Mouse (Mus musculus) limb, embryonic 14.5 days (tissue): ENCODE measurements around the gene Nutf2. TPM values are rescaled to one million over a fixed set of nuclear protein-coding genes. Genes with fewer than 3 reads are reported as not detected.

Experiments
- ATAC-seq: fragments of 200-750 bp; cut with Nextera tagmentation; 2 replicates; pipeline ENCODE4 v1.8.0; 2017; ENCODE audit warnings: low read depth, moderate number of reproducible peaks, moderate TSS enrichment; ENCODE audit not compliant: low FRiP score
- DNase-seq: peaks from one replicate; pipeline ENCODE4 v3.0.0-alpha.2; 2015; ENCODE audit warnings: low spot score
- H3K27ac ChIP-seq: fragments of 300-500 bp; sonication (generic); replicated peaks from 2 replicates; pipeline ENCODE4 v1.5.1; 2014; ENCODE audit warnings: low read depth, mild to moderate bottlenecking, low read length, moderate library complexity, mixed read lengths
- H3K27me3 ChIP-seq: fragments of 300-500 bp; sonication (generic); 2 replicates; pipeline ENCODE4 v1.6.1; 2014; ENCODE audit warnings: low read length, mixed read lengths; ENCODE audit not compliant: control insufficient read depth, insufficient read depth
- H3K36me3 ChIP-seq: fragments of 300-500 bp; sonication (generic); 2 replicates; pipeline ENCODE4 v1.6.1; 2014; ENCODE audit warnings: mild to moderate bottlenecking, low read length, moderate library complexity, mixed read lengths; ENCODE audit not compliant: control insufficient read depth, insufficient read depth
- H3K4me1 ChIP-seq: fragments of 300-500 bp; sonication (generic); 2 replicates; pipeline ENCODE4 v1.6.1; 2014; ENCODE audit warnings: antibody characterized with exemption, low read length, mixed read lengths; ENCODE audit not compliant: control insufficient read depth, insufficient read depth
- H3K4me2 ChIP-seq: fragments of 300-500 bp; sonication (generic); replicated peaks from 2 replicates; pipeline ENCODE4 v1.6.1; 2014; ENCODE audit warnings: low read depth, mild to moderate bottlenecking, low read length, moderate library complexity; ENCODE audit not compliant: severe bottlenecking
- H3K4me3 ChIP-seq: fragments of 300-500 bp; sonication (generic); replicated peaks from 2 replicates; pipeline ENCODE4 v1.5.1; 2014; ENCODE audit warnings: low read length
- H3K9ac ChIP-seq: fragments of 300-500 bp; sonication (generic); 2 replicates; pipeline ENCODE4 v1.6.1; 2014; ENCODE audit warnings: mild to moderate bottlenecking, low read depth, low read length, moderate library complexity; ENCODE audit not compliant: severe bottlenecking
- H3K9me3 ChIP-seq: fragments of 300-500 bp; sonication (generic); 2 replicates; pipeline ENCODE4 v1.6.1; 2016; ENCODE audit warnings: low read length; ENCODE audit not compliant: control insufficient read depth
- POLR2A ChIP-seq: fragments of 200-500 bp; IDR thresholded peaks from 2 replicates; pipeline ENCODE4 v1.8.0; 2012; ENCODE audit warnings: inconsistent platforms, mild to moderate bottlenecking, moderate library complexity, borderline replicate concordance; ENCODE audit not compliant: insufficient read depth, insufficient read length; ENCODE audit errors: extremely low read depth
- WGBS: fragments of 180-500 bp; shearing (Covaris S2); extraction: QIAGEN DNeasy Blood & Tissue Kit; methylation state at CpG from one replicate; pipeline ENCODE4 v1.1.7; 2014; 5-methylcytosine and 5-hydroxymethylcytosine counted together
- polyA plus RNA-seq, 2 experiments: library from polyadenylated mRNA; depleted of rRNA in 1 of 2; stranded (reverse) in 1 of 2; unstranded in 1 of 2; fragments of >200 nt; fragmentation: Nextera tagmentation in 1 of 2; extraction: Ambion mirVana in 1 of 2; gene quantifications; 2 replicates each; pipeline versions ENCODE4 v1.2.1 to v1.2.3; 2012 to 2014

Nutf2 gene
- polyA plus RNA-seq, 2 experiments, result 249 to 271 TPM

DNA sequence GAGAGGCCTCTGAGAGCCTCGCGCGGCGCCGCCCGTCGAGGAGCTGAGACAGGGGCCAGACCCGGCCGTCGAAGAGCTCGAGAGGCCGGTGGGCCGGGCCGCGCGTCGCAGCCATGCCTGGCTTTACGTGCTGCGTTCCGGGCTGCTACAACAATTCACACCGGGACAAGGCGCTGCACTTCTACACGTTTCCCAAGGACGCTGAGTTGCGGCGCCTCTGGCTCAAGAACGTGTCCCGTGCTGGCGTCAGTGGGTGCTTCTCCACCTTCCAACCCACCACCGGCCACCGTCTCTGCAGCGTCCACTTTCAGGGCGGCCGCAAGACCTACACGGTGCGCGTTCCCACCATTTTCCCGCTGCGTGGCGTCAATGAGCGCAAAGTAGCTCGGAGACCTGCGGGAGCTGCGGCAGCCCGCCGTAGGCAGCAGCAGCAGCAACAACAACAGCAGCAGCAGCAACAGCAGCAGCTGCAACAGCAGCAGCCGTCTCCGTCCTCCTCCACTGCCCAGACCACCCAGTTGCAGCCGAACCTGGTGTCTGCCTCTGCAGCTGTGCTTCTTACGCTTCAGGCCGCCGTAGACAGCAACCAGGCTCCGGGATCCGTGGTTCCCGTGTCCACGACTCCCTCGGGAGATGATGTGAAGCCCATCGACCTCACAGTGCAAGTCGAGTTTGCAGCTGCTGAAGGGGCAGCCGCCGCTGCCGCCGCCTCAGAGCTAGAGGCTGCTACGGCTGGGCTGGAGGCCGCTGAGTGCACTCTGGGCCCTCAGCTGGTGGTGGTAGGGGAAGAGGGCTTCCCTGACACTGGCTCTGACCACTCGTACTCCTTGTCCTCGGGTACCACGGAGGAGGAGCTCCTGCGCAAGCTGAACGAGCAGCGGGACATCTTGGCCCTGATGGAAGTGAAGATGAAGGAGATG, 4.9 kb upstream of the Nutf2 start:
- ATAC-seq, result 0 out of 2 replicates have a peak, but pooled peaks have one; percentile 1

DNA sequence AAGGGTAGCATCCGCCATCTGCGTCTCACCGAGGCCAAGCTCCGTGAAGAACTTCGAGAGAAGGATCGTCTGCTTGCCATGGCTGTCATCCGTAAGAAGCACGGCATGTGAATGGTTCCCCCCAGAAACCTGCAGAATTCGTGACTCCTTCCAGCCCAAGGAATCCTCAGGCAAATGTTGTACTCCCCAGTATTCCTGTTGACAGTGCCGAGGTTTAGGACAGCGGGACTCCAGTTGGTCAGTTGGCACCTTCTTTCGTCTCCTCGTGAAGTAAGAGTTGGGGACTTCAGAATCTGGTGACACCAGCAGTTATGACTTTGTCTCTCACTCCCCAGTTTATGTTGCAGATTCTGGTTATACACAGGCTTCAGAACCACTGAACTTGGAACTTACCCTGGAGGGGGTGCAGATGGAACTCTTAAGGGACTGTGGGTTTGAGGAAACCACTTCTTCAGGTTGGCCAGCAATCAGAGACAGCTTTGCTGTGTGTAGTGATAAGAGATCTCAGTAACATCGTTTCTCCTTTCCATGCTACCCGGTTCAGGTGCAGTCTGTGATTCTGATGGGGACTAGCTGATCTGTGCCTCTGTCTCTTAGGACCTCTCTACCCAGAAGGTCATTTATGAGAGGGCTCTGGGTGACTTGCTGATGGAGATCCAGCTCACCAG, 4.1 kb upstream of the Nutf2 start:
- peak overlapping the region; percentile 96 for H3K4me2 ChIP-seq
- no peak for TF ChIP-seq POLR2A
- 0 out of 2 replicates have a peak, but pooled peaks cover 5% of the 10 kb centered on the region for H3K36me3 ChIP-seq
- H3K4me3 ChIP-seq, result peak overlapping the region; percentile 79
- peak overlapping the region; percentile 78 for H3K9ac ChIP-seq
- WGBS, result 22% methylated on average over 15 of the region's 15 CpGs
- H3K9me3 ChIP-seq, result no peaks in the 10 kb centered on the region
- no peaks in the 10 kb centered on the region for H3K27me3 ChIP-seq
- H3K4me1 ChIP-seq, result peaks cover 29% of the 10 kb centered on the region
- peak overlapping the region; percentile 85; the same call in 1 of the 2 replicates for H3K27ac ChIP-seq
- ATAC-seq (no peak), DNase-seq (no peak)

More for the DNA sequence above, 4.9 kb upstream of the Nutf2 start:
- H3K9ac ChIP-seq, result peak overlapping the region; percentile 78
- H3K9me3 ChIP-seq, result no peaks in the 10 kb centered on the region
- H3K36me3 ChIP-seq, result 0 out of 2 replicates have a peak, but pooled peaks cover 5% of the 10 kb centered on the region
- H3K27ac ChIP-seq, result peak overlapping the region; percentile 85
- H3K4me1 ChIP-seq, result peaks cover 32% of the 10 kb centered on the region
- WGBS, result under 1% methylated on average over 54 of the region's 71 CpGs
- peak overlapping the region; percentile 96 for H3K4me2 ChIP-seq
- 0 out of 2 replicates have a peak, but pooled peaks have one; percentile 2 for TF ChIP-seq POLR2A
- H3K27me3 ChIP-seq, result no peaks in the 10 kb centered on the region
- no peak for DNase-seq
- peak overlapping the region; percentile 79 for H3K4me3 ChIP-seq

DNA sequence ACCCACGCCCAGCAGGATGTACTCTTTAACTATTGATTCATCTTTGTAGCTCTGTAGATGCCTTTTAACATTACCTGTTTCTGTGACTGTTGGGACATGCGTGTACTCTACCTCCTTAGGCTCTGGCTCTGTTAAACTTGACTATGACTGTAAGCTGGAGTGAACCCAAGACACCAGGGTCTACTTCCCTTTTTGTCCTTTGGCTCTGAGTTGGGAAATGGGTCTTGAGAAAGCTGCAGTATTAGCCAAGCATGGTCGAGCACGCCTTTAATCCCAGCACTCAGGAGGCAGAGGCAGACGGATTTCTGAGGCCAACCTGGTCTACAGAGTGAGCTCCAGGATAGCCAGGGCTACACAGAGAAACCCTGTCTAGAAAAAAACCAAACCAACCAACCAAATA, 1.9 kb upstream of the Nutf2 start:
- DNase-seq (no peak), ATAC-seq (no peak)
- H3K4me2 ChIP-seq, result no peak overlapping the region

DNA sequence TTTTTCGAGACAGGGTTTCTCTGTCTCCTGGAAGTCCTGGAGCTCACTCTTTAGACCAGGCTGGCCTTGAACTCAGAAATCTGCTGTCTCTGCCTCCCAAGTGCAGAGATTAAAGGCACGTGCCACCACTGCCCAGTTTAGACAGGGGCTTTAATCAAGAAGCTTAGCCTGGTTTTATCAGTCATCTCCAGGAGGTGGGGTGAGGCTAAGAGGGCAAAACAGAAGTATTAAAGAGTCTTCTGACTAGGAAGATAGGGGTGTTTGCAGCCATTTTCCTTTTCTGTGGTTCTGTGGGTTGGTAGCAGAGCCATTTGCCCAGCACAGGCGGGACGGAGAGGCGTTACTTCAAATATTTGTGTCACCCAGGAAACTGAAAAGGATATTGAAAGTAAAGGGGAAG, 1.1 kb upstream of the Nutf2 start:
- whole genome bisulfite sequencing, result 78% methylated on average over 5 of the region's 5 CpGs
- H3K27ac ChIP-seq, result peak overlapping the region; percentile 84; the same call in 1 of the 2 replicates
- TF ChIP-seq POLR2A, result no peak
- DNase-seq (no peak), ATAC-seq (no peak)
- no peaks in the 10 kb centered on the region for H3K27me3 ChIP-seq
- H3K4me1 ChIP-seq, result peaks cover 38% of the 10 kb centered on the region
- H3K36me3 ChIP-seq, result peaks cover 12% of the 10 kb centered on the region; the same call in 1 of the 2 replicates
- H3K4me3 ChIP-seq, result no peak overlapping the region
- H3K9me3 ChIP-seq, result no peaks in the 10 kb centered on the region
- H3K4me2 ChIP-seq, result peak overlapping the region; percentile 53
- H3K9ac ChIP-seq, result no peak overlapping the region

More for the DNA sequence above, 1.9 kb upstream of the Nutf2 start:
- Histone ChIP-seq H3K4me1 (peaks cover 38% of the 10 kb centered on the region), H3K36me3 (0 out of 2 replicates have a peak, but pooled peaks cover 8% of the 10 kb centered on the region), H3K4me3 (no peak overlapping the region), H3K27me3 (no peaks in the 10 kb centered on the region), H3K9me3 (no peaks in the 10 kb centered on the region), H3K27ac (no peak overlapping the region), H3K9ac (no peak overlapping the region)
- no peak for TF ChIP-seq POLR2A
- WGBS, result 84% methylated on average over 5 of the region's 5 CpGs

DNA sequence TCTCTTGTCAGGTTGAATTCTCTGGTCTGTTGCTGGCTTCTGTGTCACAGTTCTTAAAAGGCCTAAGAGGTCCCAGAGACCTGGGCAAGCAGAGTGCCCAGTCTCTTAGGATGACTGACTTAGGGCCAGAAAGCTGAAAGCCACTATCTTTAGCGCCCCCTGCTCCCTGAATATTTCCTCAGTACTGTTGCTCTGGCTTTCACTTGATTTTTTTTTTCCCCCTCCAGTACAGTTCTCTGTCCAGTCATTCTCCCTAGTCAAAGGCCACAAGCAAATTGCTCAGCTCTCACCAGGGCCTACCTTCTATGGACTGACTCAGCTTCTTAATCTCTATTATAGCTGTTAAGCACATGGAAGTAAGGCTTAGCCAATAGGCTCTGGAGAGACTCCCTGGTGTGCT, 1.6 kb downstream of the Nutf2 start:
- peak; percentile 48 for DNase-seq
- 10% methylated on average over 1 of the region's 1 CpGs for WGBS

More for the DNA sequence above, 1.6 kb downstream of the Nutf2 start:
- peak overlapping the region; percentile 90 for H3K9ac ChIP-seq
- H3K4me1 ChIP-seq, result peaks cover 28% of the 10 kb centered on the region
- TF ChIP-seq POLR2A, result no peak
- H3K4me2 ChIP-seq, result peak overlapping the region; percentile 75
- H3K4me3 ChIP-seq, result peak overlapping the region; percentile 91
- H3K27me3 ChIP-seq, result no peaks in the 10 kb centered on the region
- peaks cover 30% of the 10 kb centered on the region for H3K36me3 ChIP-seq
- H3K27ac ChIP-seq, result no peak overlapping the region
- ATAC-seq, result no peak
- no peaks in the 10 kb centered on the region for H3K9me3 ChIP-seq
